ENCODE assay signal across 21 mouse cellular contexts in genomic region chr16:10669936-10670335, GRCm38 (mm10).
DNase-seq lines count a peak whose midpoint lies in the region; ATAC-seq and TF ChIP-seq lines count a peak whose summit lies in the region.
"Had no signal": no experiment of that assay in that cellular context is flagged by ENCODE, and none has a peak within 500 bp of the region (broad histone marks: within the 10 kb centered on the region; RNA-seq: fewer than 3 reads in every experiment).

No protein-coding gene starts in this region.

- H3K4me2 ChIP-seq in kidney, postnatal 0 days (ENCODE audit: low read length) = no peak overlapping the region
- H3K4me2 ChIP-seq: embryonic facial prominence, embryonic 15.5 days; heart, embryonic 11.5 days; hindbrain, embryonic 15.5 days had no signal

- peak overlapping the region; percentile 76 for H3K27ac ChIP-seq in heart, embryonic 10.5 days
- H3K27ac ChIP-seq in kidney, postnatal 0 days = no peak overlapping the region
- peak overlapping the region; percentile 98 for H3K27ac ChIP-seq in thymus, adult 2 months (ENCODE audit: control insufficient read depth, insufficient read depth, low read length)
- H3K27ac ChIP-seq in cerebellum, adult 2 months (ENCODE audit: insufficient read depth, low read length) = no peak overlapping the region
- H3K27ac ChIP-seq: embryonic facial prominence, embryonic 15.5 days; forebrain, embryonic 10.5 days; hindbrain, embryonic 15.5 days had no signal

- 84% methylated on average over 3 of the region's 3 CpGs for WGBS in heart, embryonic 10.5 days
- WGBS in kidney, postnatal 0 days = 66% methylated on average over 3 of the region's 3 CpGs
- 71% methylated on average over 3 of the region's 3 CpGs for WGBS in thymus, adult 2 months
- WGBS in cerebellum, adult 2 months = 61% methylated on average over 3 of the region's 3 CpGs

- intact Hi-C loops in heart, postnatal 25 days (cut with DNase I) = loop anchor here (5.0 kb wide), 2 partner anchors 97 to 112 kb away; no protein-coding TSS in a partner anchor

- H3K4me3 ChIP-seq in heart, embryonic 10.5 days = no peak overlapping the region
- no peak overlapping the region for H3K4me3 ChIP-seq in kidney, postnatal 0 days (replicated peaks; ENCODE audit: low read depth, low read length)
- no peak overlapping the region for H3K4me3 ChIP-seq in thymus, adult 2 months (ENCODE audit: control insufficient read depth, insufficient read depth, low read length)
- H3K4me3 ChIP-seq in cerebellum, adult 2 months (replicated peaks; ENCODE audit: insufficient read depth, low read depth, low read length) = no peak overlapping the region
- H3K4me3 ChIP-seq: embryonic facial prominence, embryonic 15.5 days; erythroblast, embryonic 14.5 days; forebrain, embryonic 10.5 days; gastrocnemius, adult 2 months; hindbrain, embryonic 15.5 days had no signal

- no peaks in the 10 kb centered on the region for H3K36me3 ChIP-seq in heart, embryonic 10.5 days
- no peaks in the 10 kb centered on the region for H3K36me3 ChIP-seq in kidney, postnatal 0 days (ENCODE audit: insufficient read depth, low read length)
- H3K36me3 ChIP-seq in thymus, adult 2 months (ENCODE audit: control insufficient read depth, insufficient read depth, low read length) = no peaks in the 10 kb centered on the region
- H3K36me3 ChIP-seq: embryonic facial prominence, embryonic 15.5 days; forebrain, embryonic 10.5 days; hindbrain, embryonic 15.5 days had no signal

- TF ChIP-seq CTCF in kidney, postnatal 0 days (IDR thresholded peaks at IDR 0.05; ENCODE audit: low read depth) = no peak
- TF ChIP-seq CTCF in thymus, adult 2 months (IDR thresholded peaks at IDR 0.05; ENCODE audit: borderline replicate concordance, control insufficient read depth, extremely low read depth, insufficient read depth, low read length, poor library complexity) = no peak
- no peak for TF ChIP-seq CTCF in cerebellum, adult 2 months (IDR thresholded peaks at IDR 0.05; ENCODE audit: borderline replicate concordance, insufficient read depth, low read depth, low read length)

- no peak overlapping the region for H3K9ac ChIP-seq in kidney, postnatal 0 days (ENCODE audit: low read depth, low read length)
- H3K9ac ChIP-seq: embryonic facial prominence, embryonic 15.5 days; hindbrain, embryonic 15.5 days had no signal

- ATAC-seq in kidney, postnatal 0 days (replicated peaks; ENCODE audit: low FRiP score, low read depth) = no peak
- ATAC-seq: activated CD4-positive, CD25-positive, alpha-beta regulatory T cell, adult 4 months; forebrain, embryonic 14.5 days; Patski had no signal

- TF ChIP-seq POLR2A in thymus, adult 2 months (IDR thresholded peaks at IDR 0.05; ENCODE audit: control insufficient read depth, extremely low read depth, insufficient read depth, low read length, poor library complexity) = no peak
- TF ChIP-seq POLR2A in cerebellum, adult 2 months (IDR thresholded peaks at IDR 0.05; ENCODE audit: borderline replicate concordance, insufficient read depth, low read length) = no peak

- H3K4me1 ChIP-seq in heart, embryonic 10.5 days = peaks cover 54% of the 10 kb centered on the region
- H3K4me1 ChIP-seq in kidney, postnatal 0 days (replicated peaks; ENCODE audit: insufficient read depth, low read length) = 0 out of 2 replicates have a peak, but pooled peaks cover 1% of the 10 kb centered on the region
- H3K4me1 ChIP-seq in thymus, adult 2 months (replicated peaks; ENCODE audit: control insufficient read depth, insufficient read depth, low read length) = peaks cover 78% of the 10 kb centered on the region
- H3K4me1 ChIP-seq in cerebellum, adult 2 months (ENCODE audit: control insufficient read depth, insufficient read depth, low read length) = no peaks in the 10 kb centered on the region

- H3K27me3 ChIP-seq in heart, embryonic 10.5 days (ENCODE audit: insufficient read depth, poor library complexity, severe bottlenecking) = no peaks in the 10 kb centered on the region
- no peaks in the 10 kb centered on the region for H3K27me3 ChIP-seq in kidney, postnatal 0 days (ENCODE audit: insufficient read depth, low read length)
- H3K27me3 ChIP-seq in thymus, adult 2 months (ENCODE audit: control insufficient read depth, insufficient read depth, low read length) = no peaks in the 10 kb centered on the region
- no peaks in the 10 kb centered on the region for H3K27me3 ChIP-seq in cerebellum, adult 2 months (ENCODE audit: control insufficient read depth, insufficient read depth, low read length)
- H3K27me3 ChIP-seq: embryonic facial prominence, embryonic 15.5 days; hindbrain, embryonic 15.5 days; Patski had no signal

- DNase-seq in heart, embryonic 10.5 days (ENCODE audit: low spot score) = no peak
- DNase-seq in heart, postnatal 25 days (ENCODE audit: low spot score) = no peak
- DNase-seq in kidney, postnatal 0 days (ENCODE audit: low spot score) = peak; percentile 11
- DNase-seq in kidney, postnatal 14 days = no peak
- DNase-seq in thymus, adult 2 months = peak; percentile 16
- DNase-seq in thymus, postnatal 10 days (ENCODE audit: low spot score in 2 of 2) = no peak
- no peak for DNase-seq in cerebellum, adult 2 months
- DNase-seq: cerebellum, adult 8-10 months; cerebellum, postnatal 14 days; embryo, embryonic 11 days; gastrocnemius, adult 2 months; gastrocnemius, postnatal 25 days; heart, postnatal 10 days had no signal

- no peaks in the 10 kb centered on the region for H3K9me3 ChIP-seq in heart, embryonic 10.5 days
- no peaks in the 10 kb centered on the region for H3K9me3 ChIP-seq in kidney, postnatal 0 days (replicated peaks; ENCODE audit: low read length)
- H3K9me3 ChIP-seq: embryonic facial prominence, embryonic 15.5 days; forebrain, embryonic 10.5 days; hindbrain, embryonic 15.5 days had no signal

Comparison
In these comparisons a context has a peak if more than half of its experiments do, and no peak if none do; other contexts are left out.
1. DNase-seq: peak in kidney, postnatal 0 days (single experiment) and thymus, adult 2 months (single experiment); none in heart, embryonic 10.5 days (single experiment), heart, postnatal 25 days (single experiment), kidney, postnatal 14 days (single experiment), thymus, postnatal 10 days (0 of 2) and cerebellum, adult 2 months (0 of 2).
2. H3K27ac ChIP-seq: peak in heart, embryonic 10.5 days (single experiment) and thymus, adult 2 months (single experiment); none in kidney, postnatal 0 days (single experiment) and cerebellum, adult 2 months (single experiment).